Mouse (Mus musculus) kidney, adult 2 months (tissue): ENCODE measurements around the gene Galns.

Experiments
- CTCF ChIP-seq: fragments of 200-500 bp; conservative IDR thresholded peaks from 2 replicates; pipeline ENCODE4 v1.5.1; 2011; ENCODE audit warnings: low read depth, mild to moderate bottlenecking, control low read depth, low read length, moderate library complexity, mixed read lengths; ENCODE audit not compliant: insufficient read depth, insufficient read length
- POLR2A ChIP-seq: fragments of 200-500 bp; IDR thresholded peaks from one replicate; pipeline ENCODE4 v1.6.1; 2011; ENCODE audit warnings: low read depth, low read length, control low read depth

GRCm38 (mm10) chr8:122554786-122555185, 56.5 kb downstream of the Galns start:
- TF ChIP-seq CTCF: no peak
- no peak for TF ChIP-seq POLR2A
